Mouse (Mus musculus) cerebellum, adult 9-10 months (tissue): ENCODE data around the gene Olfr283.
"Not testable (repeated sequence)": the region's sequence is repeated elsewhere in the genome, so short reads cannot be mapped to it uniquely, and the experiment has no call there.

Source experiments
- DNase-seq: peaks from one replicate; pipeline ENCODE4 v3.0.0; 2022

Gene Olfr283

GRCm38 (mm10) chr15:98380846-98381245, at the start of gene Olfr283:
Olfr283 (minus strand) TSS chr15:98380946.
- no peak for DNase-seq

DNA sequence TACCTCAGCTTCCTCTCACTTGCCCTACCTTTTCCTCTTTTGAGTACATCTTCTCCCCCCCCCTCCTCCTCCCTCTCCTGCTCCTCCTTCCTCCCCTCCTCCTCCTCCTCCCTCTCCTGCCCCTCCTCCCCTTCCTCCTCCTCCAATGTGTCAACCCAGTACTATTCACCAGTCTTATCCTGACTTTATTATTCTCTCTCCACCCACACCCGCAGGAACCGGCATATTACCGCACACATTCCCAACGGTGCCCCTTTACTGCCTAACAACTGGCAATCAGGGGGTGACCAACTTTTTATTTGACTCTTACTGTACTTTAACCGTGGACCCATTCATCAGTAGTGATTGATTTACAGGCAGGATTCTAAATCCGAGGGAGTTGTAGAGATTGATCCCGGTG, 44.4 kb upstream of the Olfr283 start:
- DNase-seq, result no peak

DNA sequence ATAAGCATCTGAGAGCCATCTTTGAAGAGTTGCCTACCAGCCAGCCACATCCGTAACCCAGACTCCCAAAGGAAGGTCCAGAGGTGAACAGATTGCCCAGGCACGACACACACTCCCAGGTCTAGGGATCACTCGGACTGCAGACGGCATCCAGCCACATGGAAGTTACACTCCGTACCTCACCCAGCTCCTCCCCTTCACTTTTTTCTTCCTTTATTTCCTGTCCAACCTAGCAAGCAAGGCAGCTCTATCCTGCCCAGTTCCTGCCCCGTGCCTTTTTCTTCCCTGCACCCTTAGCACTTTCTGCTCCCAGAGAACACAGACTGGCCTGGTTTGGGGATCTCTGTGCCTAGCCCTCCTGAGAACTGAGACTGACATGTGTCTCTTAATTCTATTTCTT, 44.0 kb upstream of the Olfr283 start:
- no peak for DNase-seq

GRCm38 (mm10) chr15:98424326-98424725, 43.6 kb upstream of the Olfr283 start:
- DNase-seq, result no peak

DNA sequence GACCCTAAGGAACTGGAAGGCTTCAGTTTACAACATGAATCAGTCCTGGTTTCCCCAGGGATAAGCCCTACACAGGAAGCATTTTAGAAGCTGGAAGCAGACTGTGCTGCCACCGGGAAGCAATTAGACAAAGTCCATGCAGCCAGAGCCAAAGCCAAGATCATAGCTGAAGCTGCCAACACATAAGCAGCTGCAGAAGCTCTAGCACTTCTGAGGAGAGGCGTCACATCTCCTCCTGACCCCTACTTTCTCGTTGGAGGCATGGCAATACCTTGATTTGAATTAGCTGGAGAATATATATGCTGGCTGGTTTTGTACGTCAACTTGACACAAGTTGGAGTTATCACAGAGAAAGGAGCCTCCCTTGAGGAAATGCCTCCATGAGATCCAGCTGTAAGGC, 40.2 kb upstream of the Olfr283 start:
- no peak for DNase-seq

- DNase-seq, result no peak
These were observed 37.4 kb upstream of the Olfr283 start for GRCm38 (mm10) chr15:98418096-98418495.

DNA sequence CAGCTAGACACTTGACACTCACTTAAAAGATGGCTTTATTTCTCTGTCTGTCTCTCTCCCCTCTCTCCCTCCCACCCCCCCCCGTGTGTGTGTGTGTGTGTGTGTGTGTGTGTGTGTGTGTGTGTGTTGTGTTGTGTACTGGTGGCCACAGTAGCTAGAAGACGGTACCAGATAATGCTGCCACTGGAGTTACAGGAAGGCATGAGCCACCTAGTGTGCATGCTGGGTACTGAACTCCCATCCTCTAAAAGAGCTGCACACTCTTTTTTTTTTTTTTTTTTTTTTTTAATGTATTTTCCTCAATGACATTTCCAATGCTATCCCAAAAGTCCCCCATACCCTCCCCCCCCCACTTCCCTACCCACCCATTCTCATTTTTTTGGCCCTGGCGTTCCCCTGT, 36.5 kb upstream of the Olfr283 start:
- not testable (repeated sequence) for DNase-seq

DNA sequence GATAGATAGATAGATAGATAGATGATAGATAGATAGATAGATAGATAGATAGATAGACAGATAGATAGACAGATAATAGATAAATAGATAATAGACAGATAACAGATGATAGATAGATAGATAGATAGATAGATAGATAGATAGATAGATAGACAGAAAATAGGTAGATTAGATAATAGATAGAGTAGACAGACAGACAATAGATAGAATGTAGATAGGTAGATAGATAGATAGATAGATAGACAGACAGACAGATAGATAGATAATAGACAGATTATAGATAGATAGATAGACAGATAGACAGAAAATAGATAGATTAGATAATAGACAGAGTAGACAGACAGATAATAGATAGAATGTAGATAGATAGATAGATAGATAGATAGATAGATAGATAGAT, 36.1 kb upstream of the Olfr283 start:
- not testable (repeated sequence) for DNase-seq

DNA sequence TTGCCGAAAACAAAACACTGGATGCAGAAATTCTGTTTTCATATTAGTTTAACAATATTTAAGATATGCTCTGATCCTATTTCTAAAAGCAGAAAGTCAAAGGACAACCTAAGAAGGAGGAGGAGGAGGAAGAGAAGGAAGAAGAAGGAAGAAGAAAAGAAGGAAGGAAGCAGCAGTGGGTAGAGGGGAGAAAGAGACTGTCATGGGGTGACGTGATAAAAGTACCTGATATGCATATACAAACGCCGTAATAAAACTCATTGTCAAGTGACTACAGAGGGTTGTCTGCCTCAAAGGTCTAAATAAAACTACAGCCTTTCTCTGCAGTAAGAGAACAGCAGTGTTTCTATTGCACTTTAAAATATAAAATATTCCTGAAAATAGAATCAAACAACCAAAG, 35.2 kb upstream of the Olfr283 start:
- DNase-seq, result no peak

DNA sequence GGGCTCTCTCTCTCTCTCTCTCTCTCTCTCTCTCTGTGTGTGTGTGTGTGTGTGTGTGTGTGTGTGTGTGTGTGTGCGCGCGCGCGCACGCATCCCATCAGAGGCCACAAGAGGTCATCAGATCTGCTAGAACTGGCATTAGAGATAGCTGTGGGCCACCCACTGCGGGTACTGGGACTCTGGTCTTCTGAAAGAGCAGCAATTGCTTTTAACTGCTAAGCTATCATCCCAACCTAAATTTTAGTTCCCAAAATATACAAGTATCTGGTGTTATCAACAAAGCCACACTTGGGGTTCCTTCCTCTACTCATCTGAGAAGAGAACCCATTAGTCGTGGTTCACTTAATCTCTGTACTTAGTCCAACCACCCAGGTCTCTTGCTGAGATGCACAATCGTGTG, 29.5 kb upstream of the Olfr283 start:
- DNase-seq, result no peak

- no peak for DNase-seq
These were observed 28.9 kb upstream of the Olfr283 start for GRCm38 (mm10) chr15:98409635-98410034.

- DNase-seq, result no peak
These were observed 27.8 kb upstream of the Olfr283 start for GRCm38 (mm10) chr15:98408406-98409060.

DNA sequence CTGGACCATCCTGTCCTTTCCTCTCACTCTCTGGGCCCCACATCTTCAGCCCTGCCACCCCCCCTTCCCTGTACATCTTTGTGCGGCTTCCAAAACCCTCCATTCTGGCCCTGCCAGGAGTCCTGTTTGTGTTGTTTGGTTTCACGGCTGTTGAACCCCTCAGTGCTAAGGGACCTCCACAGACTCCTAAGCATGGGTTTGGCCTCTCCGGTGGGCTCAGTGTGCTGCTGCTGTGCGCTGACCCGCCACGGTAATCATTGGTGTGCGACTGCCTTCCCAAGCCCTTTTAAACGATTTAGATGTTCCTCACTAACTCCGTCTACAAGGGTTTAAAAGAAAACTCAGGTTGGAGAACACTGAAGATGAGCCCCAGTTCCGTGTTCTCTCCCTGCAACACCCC, 21.6 kb upstream of the Olfr283 start:
- DNase-seq, result no peak

- DNase-seq, result no peak
These were observed 16.4 kb upstream of the Olfr283 start for GRCm38 (mm10) chr15:98397136-98397535.

DNA sequence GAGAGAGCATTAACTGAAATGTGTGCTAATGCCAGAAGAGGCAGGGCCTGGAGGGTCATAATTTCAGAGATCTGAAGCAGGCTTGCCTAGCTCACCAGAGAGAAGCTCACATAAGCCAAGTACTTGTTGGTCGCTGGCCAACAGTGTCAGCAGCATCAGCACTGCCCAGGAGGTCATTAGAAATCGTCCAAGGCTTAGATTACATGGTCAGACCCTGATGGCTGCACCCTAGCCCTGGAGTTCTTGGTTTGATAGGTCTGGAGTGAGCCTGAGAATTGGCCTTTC, 11.1 kb upstream of the Olfr283 start:
- DNase-seq, result no peak

DNA sequence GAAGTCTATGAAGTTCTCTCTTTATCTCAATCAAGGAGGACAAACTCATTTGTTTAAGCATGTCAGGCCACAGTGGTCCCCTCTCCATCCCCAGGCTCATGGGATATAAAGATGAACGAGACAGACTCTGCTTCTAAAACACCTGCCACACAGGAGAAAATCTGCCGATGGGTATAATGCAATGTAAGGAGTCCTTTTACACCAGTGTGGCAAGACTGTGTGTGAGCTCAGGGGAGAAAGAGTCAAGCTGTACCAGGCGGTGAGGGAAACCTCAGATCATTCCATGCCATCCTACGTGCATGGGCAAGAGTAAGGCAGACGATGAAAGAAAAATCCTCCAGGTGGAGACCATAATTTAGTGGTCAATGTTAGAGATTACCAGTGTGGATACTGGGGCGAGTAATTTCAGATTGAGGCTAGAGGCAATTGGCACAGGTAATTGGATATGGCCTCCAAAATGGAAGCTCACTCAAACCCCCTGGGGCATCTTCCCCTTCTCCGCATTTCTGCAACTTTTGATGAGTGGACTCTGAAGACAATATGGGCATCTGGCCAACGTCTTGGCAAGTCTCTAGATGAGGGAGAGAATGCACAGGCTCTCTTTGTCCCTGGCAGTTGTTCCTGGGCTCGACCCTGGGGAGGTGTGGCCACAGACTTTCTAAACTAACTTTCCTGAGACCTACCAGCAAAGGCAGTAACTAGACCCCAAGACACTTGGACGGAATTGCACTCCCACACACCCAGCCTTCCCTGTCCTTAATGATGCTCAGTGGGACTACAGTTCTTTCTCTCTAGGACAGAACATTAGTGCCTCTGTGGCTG, 10.5 kb upstream of the Olfr283 start:
- no peak for DNase-seq

- DNase-seq, result peak; percentile 50
These were observed 9.1 kb upstream of the Olfr283 start for GRCm38 (mm10) chr15:98389796-98390195.

- DNase-seq, result no peak
These were observed 6.9 kb upstream of the Olfr283 start for GRCm38 (mm10) chr15:98387621-98388020.

- no peak for DNase-seq
These were observed 2.5 kb downstream of the Olfr283 start for GRCm38 (mm10) chr15:98378209-98378608.

GRCm38 (mm10) chr15:98340887-98341286, 39.9 kb downstream of the Olfr283 start, which contains the start of gene Olfr284:
Olfr284 (minus strand) TSS chr15:98340987.
- no peak for DNase-seq
